Mouse (Mus musculus) spleen, adult 12 weeks (tissue): ENCODE results near the gene Cyp2s1.

ENCODE experiments used
- DNase-seq: peaks from one replicate; pipeline ENCODE4 v3.0.0; 2022; ENCODE audit warnings: low spot score

Cyp2s1 gene

GRCm38 (mm10) chr7:25816241-25816919 is at the start of gene Cyp2s1:
Cyp2s1 (minus strand) TSS chr7:25816913.
- no peak for DNase-seq

GRCm38 (mm10) chr7:25864861-25865260 is 48.1 kb upstream of the Cyp2s1 start:
- DNase-seq: no peak

GRCm38 (mm10) chr7:25863756-25864155 is 47.0 kb upstream of the Cyp2s1 start:
- DNase-seq: no peak

- no peak for DNase-seq
Observed at GRCm38 (mm10) chr7:25862365-25862764, 45.7 kb upstream of the Cyp2s1 start.

- DNase-seq: no peak
Observed at GRCm38 (mm10) chr7:25859962-25860870, 43.5 kb upstream of the Cyp2s1 start.

- DNase-seq: peak; percentile 22
Observed at GRCm38 (mm10) chr7:25855082-25855481, 38.4 kb upstream of the Cyp2s1 start.

- no peak for DNase-seq
Observed at GRCm38 (mm10) chr7:25848444-25848812, 31.7 kb upstream of the Cyp2s1 start.

GRCm38 (mm10) chr7:25847722-25848443 is 31.2 kb upstream of the Cyp2s1 start:
- peak; percentile 59 for DNase-seq

- no peak for DNase-seq
Observed at GRCm38 (mm10) chr7:25844885-25845284, 28.2 kb upstream of the Cyp2s1 start.

- no peak for DNase-seq
Observed at GRCm38 (mm10) chr7:25844423-25844822, 27.7 kb upstream of the Cyp2s1 start.

- DNase-seq: no peak
Observed at GRCm38 (mm10) chr7:25843492-25843891, 26.8 kb upstream of the Cyp2s1 start.

- no peak for DNase-seq
Observed at GRCm38 (mm10) chr7:25840908-25841307, 24.2 kb upstream of the Cyp2s1 start.

GRCm38 (mm10) chr7:25835188-25835891 is 18.6 kb upstream of the Cyp2s1 start:
- no peak for DNase-seq

- DNase-seq: no peak
Observed at GRCm38 (mm10) chr7:25831557-25832530, 15.1 kb upstream of the Cyp2s1 start.

GRCm38 (mm10) chr7:25830251-25830650 is 13.5 kb upstream of the Cyp2s1 start:
- DNase-seq: no peak

GRCm38 (mm10) chr7:25827199-25827598 is 10.5 kb upstream of the Cyp2s1 start:
- no peak for DNase-seq

GRCm38 (mm10) chr7:25826029-25826428 is 9.3 kb upstream of the Cyp2s1 start:
- no peak for DNase-seq

GRCm38 (mm10) chr7:25825043-25825442 is 8.3 kb upstream of the Cyp2s1 start:
- DNase-seq: no peak

GRCm38 (mm10) chr7:25815571-25815970 is 1.1 kb downstream of the Cyp2s1 start:
- no peak for DNase-seq

GRCm38 (mm10) chr7:25814711-25815110 is 2.0 kb downstream of the Cyp2s1 start:
- DNase-seq: no peak

- no peak for DNase-seq
Observed at GRCm38 (mm10) chr7:25812195-25812594, 4.5 kb downstream of the Cyp2s1 start.
